Mouse (Mus musculus) CH12F3 (cell line): ENCODE data around the gene Utp11.
"Not testable (repeated sequence)": the region's sequence is repeated elsewhere in the genome, so short reads cannot be mapped to it uniquely, and the experiment has no call there.

Experiments
- in situ Hi-C: fragments of 300-500 bp; cut with MboI; formaldehyde crosslinking; loops from 2 replicates; pipeline ENCODE4 v1.14.3; 2020; ENCODE audit warnings: low sequenced_read_pairs

The Utp11 gene

DNA sequence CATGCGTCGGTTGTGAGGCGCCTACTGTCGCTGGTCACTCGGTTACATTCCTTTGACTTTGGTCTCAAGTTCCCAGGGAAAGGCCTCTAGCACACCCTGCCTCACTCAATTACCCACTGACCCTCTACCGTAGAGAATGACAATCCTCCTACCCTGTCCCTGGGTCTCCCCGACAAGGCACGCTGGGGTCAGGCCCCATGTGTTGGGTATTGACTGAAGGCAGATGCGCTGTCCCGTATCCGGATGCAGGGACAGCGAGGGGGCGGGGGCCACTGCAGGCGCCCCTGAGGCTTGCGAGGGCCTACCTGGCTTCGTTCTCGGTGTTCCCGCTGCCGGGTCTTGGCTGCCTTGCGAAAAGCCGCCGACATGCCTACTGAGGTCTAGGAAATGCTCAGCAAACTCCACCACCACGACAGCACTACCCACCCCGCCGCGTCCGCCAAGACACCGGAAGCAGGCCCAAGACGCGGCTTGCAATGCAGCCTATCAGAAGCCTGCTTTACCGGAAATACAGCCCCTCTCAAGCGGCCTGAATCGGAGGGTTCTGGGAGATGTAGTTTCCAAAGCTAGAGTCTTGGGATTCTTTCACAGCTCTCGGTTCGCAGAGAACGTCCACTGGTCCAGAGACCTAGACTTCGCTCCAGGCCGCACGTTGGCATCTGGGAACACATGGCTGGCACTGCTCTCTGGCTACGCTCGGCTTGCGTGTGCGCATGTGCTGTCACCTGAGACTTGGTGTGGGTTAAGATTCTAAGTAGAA, at the start of gene Utp11:
Gene Utp11 (minus strand): TSS at position 466 of the 760 bp plus-strand sequence.
- in situ Hi-C loops, result no loop called here

DNA sequence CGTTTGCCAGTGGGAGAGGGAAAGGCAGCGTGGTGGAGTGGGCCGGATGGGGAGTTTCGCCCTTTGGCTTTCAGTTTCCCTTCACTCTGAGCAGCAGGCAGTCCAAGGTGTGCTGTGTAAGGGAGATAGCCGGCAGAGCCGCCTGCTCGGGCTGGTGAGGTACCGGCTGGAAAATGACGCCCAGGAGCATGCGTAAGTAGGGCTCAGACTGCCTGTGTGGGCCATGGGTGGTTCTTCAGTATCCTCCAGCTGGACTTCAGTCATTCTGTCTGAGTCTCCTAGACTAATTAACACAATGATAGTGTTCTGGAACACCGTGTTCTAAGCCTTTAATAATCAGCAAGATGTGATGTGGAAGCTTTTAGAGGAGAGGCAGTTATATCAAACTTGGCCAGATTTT, 49.4 kb upstream of the Utp11 start:
- in situ Hi-C loops, result no loop called here

DNA sequence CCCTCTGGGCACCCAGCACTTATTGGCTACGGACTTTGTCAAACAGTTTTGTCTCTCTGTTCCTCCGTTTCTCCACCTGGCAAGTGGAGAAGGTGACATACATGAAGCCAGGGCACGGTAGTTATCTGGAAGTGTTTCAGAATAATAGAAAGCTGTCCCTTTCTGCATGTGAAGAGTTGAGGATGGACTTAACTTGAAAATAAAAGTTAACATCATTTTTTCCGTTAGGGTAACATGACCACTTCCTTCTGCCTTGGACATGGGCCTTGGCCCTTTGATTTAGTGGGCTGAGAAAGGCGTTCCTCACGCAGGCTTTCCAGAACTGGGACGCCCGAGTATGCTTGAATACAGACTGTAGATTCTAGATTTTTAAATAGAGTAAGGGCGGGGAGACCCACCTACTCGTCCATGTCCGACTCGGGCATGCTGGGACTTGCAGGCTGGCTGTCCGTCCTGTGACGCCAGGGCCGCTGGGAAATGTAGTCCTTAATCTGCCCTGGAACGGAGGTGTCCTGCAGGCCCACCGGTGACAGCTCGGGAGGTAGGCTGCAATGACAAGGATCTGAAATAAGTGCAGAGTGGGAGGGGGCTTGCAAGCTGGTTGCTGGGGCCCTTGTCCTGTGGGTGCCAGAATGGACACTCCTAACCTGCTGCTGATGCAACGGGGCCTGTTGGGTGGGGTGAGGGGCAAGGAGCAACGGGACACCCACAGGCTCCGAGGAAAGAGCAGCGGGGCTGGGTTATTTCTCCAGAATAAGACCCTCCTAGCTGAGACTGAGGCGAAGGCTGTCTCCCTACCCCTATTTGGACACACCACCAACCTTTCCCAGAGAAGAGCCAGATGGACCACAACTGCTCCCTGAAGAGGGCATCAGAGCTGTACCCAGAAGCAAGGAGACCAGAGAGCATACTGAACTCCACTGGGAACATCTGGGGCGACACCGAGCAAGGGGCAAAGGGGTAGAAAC, 48.3 kb upstream of the Utp11 start, which contains the start of gene Inpp5b:
Gene Inpp5b (plus strand): TSS at position 475 of the 968 bp plus-strand sequence.
- in situ Hi-C loops, result no loop called here

DNA sequence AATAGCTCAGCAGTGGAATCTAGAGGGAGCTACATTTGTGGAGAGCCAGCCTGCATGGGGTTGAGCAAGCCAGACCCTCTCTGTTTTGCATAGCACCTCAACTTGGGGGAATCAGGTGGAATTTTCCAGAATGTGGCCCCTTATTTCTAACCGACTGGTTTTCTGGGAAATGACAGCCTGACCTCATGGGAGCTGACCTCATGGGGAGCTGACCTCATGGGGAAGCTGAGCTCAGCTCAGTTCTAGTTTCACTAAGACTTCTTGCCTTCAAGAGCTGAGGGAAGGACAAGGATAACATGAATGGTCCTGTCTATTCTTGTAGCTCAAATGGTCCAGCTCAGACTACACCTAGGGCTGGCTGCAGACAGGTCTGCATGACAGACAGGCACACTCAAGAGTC, 45.4 kb upstream of the Utp11 start:
- in situ Hi-C loops, result no loop called here

DNA sequence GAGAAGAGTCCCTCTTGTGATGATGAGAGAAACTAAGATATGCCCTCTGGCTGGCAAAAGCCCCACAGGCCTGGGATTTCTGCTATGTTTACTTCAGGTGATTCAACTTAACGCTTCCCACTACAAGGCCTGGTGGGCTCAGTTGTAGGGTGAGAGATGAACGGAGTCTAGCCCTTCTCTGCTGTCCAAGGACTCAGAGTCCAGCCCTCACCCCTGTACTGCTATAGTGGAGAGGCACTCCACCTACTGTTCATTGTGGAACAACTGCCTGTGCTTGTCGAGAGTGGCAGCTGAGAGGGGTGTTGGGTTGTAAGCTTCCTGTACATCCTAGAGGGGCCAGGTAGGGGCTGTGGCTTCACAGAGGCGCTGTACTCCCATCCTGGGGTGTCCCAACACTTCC, 44.6 kb upstream of the Utp11 start:
- in situ Hi-C loops, result no loop called here

DNA sequence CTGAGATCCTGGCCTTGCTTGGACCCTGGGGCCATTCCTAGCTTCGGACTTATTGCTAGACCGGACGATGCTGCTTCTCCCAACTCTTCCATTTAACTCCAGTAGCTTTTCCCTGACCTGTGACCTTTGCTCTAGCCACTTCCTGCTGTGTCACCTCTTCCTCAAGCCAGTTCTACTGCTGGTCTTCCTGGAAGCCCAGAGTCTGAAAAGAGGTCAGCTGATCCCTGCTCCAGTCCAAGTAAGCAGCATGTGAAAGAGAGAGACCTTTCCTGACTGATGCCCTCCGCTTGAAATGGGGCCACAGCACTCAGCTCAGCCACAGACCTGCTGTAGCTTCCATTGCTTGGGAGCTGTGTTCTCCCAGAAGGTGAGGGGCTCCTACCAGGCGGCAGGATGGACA, 44.1 kb upstream of the Utp11 start:
- in situ Hi-C loops, result no loop called here

DNA sequence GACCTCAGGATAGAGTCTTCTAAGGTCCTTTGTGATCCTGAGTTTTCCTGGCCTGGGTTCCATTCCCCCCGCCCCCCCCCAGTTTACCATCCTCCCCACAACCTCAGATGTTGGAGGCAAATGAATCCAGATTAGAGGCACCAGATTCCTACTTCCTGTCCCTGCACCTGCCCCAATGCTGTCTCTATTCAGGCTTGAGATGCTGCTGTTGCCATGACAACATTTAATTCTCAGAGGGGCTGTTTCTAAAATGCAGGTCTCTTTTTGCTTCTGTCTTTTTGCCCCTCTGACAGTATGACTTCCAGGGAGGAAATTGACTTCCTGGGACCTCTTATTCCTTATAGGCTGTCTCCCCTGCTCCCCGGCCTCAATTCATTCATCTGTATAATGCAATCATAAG, 43.6 kb upstream of the Utp11 start:
- in situ Hi-C loops, result no loop called here

DNA sequence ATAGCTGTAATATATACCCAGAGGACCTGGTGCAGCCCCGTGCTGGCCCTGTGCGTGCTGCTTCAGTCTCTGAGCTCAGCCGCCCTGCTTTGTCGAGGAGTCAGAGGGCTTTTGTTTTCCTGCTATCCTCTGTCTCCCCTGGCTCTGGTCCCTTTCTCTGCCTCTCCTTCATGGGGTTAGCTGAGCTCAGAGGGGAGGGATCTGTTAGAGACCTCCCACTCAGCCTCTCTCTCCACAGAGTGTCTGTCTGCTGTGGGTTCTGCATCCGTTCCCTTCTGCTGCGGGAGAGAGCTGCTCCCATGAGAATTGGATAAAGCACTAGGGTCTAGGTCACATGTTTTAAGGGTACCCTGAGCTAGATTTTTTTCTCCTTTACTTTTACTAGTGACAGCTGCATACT, 32.7 kb upstream of the Utp11 start:
- in situ Hi-C loops, result no loop called here

DNA sequence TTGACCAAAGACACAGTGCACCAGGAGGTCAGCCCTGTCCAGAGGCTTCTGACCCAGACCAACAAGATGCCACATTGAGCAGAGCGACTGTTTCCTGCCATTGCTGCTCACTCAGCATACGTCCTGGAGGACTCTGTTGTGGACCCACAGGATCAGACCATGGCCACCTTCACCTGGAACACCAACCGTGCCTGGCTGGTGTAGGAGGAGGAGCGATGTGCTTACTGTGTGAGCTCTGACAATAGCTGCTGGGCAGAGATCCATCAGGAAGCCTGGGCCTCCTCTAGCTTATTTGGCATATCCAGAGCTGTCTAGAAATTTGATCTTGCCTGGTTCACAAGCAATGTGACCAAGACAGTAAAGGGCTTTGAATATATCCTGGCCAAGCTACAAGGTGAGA, 25.7 kb upstream of the Utp11 start:
- in situ Hi-C loops, result no loop called here

DNA sequence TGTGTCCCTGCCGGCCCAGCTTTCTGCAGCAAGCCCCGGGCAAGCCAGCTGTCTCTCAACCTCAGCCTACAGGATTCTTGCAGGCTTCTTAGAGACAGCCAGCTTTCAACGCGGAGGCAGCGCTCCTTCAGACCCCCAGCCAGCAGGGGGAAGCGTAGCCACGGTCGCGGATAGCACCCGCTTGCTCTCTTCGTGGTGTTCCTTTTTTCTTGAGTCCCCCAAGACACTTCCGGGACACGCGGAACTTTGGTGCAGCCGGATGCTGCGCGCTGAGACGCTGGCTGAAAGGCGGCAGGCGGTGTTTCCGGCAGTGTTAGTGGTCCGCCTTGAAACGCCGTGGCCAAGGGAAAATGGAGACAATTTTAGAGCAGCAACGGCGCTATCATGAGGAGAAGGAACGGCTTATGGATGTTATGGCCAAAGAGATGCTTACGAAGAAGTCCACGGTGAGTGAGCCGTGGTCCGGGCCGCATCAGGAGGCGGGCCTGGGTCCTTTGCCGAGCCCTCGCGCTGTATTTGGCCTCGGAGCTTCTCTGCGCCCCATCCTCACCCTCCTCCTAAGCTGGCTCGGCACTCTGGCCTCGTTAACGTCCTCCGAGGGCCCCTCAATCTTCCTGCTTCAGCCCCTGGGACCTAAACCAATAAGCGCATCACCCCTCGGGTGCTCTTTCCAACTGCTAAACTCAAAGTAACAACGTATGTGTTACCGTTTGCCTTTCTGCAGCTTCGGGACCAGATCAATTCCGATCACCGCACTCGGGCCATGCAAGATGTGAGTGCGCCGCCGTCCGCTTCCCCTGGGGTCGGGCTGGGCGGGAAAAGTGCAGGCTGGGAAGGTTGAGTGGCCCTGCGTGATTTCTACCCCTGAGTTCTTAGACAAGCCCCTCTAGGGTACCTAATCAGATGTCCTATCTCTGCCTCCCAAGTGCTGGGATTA, 21.4 kb upstream of the Utp11 start, which contains the start of gene Sf3a3:
Gene Sf3a3 (plus strand): TSS at position 232 of the 937 bp plus-strand sequence.
- in situ Hi-C loops, result no loop called here

DNA sequence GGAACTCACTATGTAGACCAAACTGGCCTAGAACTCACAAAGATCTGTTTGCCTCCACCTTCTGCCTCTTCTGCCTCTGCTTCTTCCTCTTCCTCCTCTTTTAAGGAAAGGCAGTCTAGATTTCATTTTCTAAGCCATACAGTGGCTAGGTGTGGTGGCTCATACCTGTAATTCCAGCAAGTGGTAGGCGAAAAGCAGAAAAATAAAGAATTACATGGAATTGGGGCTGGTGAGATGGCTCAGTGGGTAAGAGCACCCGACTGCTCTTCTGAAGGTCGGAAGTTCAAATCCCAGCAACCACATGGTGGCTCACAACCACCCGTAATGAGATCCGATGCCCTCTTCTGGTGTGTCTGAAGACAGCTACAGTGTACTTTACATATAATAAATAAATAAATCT, 20.4 kb upstream of the Utp11 start:
- in situ Hi-C loops, result not testable (repeated sequence)

DNA sequence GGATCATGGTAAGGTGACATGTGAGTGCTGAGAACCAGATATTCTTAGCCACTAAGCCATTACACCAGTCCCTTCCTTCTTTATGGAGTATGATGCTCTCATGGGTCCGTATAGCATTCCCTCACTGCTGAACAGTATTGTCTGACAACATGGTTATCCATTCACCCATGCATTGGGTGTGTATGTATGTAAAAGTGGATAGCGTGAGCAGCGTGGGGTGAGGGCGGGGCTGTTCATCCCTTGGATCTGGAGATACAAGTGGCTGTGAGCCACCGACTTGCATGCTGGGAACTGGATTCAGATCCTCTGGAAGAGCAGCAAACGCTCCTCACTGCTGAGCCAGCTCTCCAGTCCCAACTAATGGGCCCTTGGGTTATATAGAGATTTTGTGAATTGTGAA, 19.2 kb upstream of the Utp11 start:
- in situ Hi-C loops, result no loop called here

DNA sequence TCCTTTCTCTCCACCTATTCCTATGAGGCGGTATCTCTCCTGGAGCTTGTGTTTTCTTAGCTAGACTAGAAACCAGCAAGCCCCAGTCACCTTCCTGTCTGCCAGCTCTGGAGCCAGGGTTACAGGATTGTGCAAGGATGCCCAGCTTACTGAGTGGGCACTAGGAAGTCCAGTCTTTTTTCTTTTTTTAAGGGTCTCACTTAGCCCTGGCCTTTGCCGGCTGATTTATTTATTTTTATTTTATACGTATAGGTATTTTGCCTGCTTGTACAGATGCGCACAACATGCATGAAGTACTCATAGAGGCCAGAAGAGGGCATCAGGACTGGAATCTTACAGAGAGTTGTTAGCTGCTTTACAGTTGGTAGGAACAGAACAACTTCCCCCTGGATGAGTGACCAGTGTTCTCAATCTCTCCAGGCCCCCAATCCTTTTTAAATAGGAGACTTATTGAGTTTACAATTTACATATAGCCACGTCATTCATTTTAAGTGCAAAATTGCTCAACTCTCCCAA, 17.4 kb upstream of the Utp11 start:
- in situ Hi-C loops, result no loop called here

DNA sequence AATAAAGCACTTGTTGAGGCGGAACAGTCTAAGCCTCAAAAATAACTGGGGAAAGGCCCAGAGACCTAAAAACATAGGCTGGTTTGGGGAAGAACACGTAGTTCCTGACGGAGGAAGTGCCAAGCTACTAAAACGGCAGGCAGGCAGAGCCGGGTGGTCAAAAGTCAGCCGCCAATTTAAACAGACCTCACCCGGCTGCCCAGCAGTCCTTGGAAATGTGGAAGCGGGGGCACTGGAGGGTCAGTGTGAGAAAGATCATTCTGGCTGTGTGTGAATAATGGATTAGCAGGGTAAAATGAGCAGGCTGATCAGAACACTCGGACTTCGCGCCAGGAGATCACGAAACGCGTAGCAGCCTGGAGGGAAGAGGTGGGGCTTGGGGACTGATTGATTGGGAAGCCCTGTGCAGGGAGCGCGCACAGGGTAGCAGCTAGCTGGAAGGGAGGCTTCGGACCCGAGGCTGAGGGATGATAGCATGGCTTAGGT, 16.6 kb upstream of the Utp11 start:
- in situ Hi-C loops, result no loop called here

DNA sequence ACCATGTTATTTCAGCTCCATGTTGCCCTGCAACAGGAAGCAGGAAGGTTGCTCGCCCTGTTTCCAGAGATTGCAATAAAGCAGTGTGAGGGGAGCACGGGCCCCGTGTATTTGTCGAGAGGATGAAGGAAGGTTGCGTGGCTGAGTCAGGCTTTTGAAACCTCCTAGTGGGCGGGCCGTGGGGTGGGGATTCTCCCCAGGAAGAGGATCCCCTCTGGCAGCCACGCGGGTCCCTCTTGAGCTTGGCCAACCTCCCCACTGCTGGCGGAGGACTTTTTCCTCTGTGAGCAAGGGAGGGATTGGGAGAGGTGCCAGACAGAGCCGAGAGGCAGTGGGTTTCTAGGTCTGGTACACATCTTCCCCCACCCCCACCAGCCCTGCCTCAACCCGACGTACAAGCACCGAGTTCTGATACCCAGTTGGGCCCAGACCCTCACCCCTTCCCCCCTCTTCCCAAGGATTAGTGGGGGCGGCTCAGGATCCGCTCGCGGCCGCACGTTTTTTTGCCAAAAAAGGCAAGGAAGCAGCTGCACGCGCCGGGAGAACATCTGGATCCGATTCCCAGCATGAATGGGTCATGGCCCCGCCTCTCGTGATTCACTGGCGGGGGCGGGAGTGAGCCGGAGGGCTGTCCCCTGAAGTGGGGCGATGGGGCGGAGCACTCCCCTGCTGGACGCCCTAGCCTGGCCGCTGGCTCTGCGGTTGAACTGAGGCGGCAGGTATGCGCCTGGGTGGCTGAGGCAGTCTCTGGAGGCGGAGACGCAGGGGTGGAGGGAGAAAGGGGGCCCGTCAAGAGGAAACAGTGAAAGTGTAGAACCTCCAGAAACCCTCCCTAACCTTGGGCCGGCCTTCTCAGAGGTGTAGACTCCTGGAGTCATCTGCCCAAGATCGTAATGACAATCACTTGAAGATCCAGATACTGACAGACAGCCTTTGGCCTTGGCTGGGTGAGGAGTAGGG, 15.4 kb upstream of the Utp11 start:
- in situ Hi-C loops, result no loop called here

DNA sequence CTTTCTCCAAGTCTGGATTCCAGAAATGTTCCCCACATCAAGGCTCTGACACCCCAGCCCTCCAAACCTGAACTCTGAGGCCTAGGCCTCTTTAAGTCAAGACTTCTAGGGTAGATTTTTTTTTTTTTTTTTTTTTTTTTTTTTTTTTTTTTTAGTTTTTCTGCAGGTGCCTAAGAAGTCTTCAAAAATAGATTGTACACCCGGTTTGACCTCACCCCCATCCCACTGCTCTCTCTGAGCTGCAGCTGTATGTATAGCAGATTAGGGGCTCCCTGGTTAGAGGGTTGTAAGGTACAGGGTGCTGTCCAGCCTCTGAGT, 14.8 kb upstream of the Utp11 start:
- in situ Hi-C loops, result not testable (repeated sequence)

DNA sequence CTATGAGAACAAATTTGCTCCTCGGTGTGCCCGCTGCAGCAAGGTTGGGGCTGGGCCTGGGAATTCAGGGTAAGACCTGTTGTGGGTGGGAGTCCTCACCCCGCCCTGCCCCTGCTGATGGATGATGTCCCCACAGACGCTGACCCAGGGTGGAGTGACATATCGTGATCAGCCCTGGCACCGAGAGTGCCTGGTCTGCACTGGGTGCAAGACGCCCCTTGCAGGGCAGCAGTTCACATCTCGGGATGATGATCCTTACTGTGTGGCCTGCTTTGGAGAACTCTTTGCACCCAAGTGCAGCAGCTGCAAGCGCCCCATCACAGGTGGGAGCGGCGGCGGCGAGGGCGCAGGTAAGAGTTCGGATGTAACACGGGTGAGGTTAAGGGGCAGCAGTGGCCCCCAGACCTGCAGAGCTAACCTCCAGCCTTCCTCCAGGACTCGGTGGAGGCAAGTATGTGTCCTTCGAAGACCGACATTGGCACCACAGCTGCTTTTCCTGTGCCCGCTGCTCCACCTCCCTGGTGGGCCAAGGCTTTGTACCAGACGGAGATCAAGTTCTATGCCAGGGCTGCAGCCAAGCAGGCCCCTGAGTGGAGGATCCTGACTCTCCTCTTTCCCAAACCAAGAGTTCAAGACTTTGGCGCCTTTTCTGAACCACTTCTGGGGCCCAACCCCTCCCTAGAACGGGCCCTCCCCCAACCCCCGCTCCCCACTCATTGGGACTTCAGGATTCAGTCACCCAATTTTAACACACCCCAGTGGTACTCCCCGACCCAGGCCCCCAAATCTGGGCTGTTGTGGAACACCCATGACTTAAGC, 14.2 kb upstream of the Utp11 start:
- in situ Hi-C loops, result not testable (repeated sequence)

DNA sequence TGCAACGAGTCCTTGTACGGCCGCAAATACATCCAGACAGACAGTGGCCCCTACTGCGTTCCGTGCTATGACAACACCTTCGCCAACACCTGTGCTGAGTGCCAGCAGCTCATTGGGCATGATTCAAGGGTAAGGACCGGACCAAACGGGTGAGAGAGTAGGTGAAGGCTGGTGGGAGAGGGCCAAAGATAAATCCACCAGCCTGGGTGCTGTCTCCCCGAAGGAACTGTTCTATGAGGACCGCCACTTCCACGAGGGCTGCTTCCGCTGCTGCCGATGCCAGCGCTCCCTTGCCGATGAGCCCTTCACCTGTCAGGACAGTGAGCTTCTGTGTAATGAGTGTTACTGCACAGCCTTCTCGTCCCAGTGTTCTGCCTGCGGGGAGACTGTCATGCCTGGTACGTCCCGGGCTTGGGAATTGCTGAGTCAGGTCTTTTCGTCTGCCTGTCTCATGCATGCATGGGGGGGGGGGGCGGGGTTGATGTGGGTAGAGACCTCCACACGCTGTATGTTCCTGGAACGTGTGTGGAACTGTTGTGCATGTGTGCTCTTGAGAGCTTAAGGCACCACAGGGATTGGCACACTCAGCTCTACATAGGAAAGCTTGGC, 12.4 kb upstream of the Utp11 start:
- in situ Hi-C loops, result no loop called here
